ENCODE assay signal across 8 mouse cellular contexts in genomic region chr5:148398766-148399659, GRCm38 (mm10). TPM values are rescaled to one million over a fixed set of nuclear protein-coding genes. Genes with fewer than 3 reads are reported as not detected.
DNase-seq lines count a peak whose midpoint lies in the region; ATAC-seq lines count a peak whose summit lies in the region.

No protein-coding gene starts in this region.

- WGBS in embryonic facial prominence, embryonic 15.5 days = 2% methylated on average over 58 of the region's 58 CpGs

- peak overlapping the region; percentile 80 for H3K4me3 ChIP-seq in embryonic facial prominence, embryonic 15.5 days (replicated peaks)

- peak overlapping the region; percentile 54 for H3K9ac ChIP-seq in embryonic facial prominence, embryonic 15.5 days

- ATAC-seq in embryonic facial prominence, embryonic 15.5 days (ENCODE audit: insufficient number of reproducible peaks, low FRiP score, low TSS enrichment, low read depth) = no peak

- peaks cover 23% of the 10 kb centered on the region for H3K4me1 ChIP-seq in embryonic facial prominence, embryonic 15.5 days

- peak overlapping the region; percentile 25; the same call in 1 of the 2 replicates for H3K27ac ChIP-seq in embryonic facial prominence, embryonic 15.5 days (replicated peaks)

- intact Hi-C loops in heart, postnatal 10 days (cut with DNase I) = loop anchor here (5.0 kb wide), 1 partner anchor 57 kb away; no protein-coding TSS in a partner anchor

- peak overlapping the region; percentile 97 for H3K4me2 ChIP-seq in embryonic facial prominence, embryonic 15.5 days (replicated peaks)

- H3K9me3 ChIP-seq in embryonic facial prominence, embryonic 15.5 days (replicated peaks) = no peaks in the 10 kb centered on the region

- no peaks in the 10 kb centered on the region; the same call in 1 of the 2 replicates for H3K27me3 ChIP-seq in embryonic facial prominence, embryonic 15.5 days

- DNase-seq in CD8-positive naive resting alpha-beta T cell, adult 2 months (ENCODE audit: low read depth in 2 of 2, low spot score in 2 of 2) = peak; percentile 65 to 70
- peak; percentile 73 for DNase-seq in adrenal gland, adult 2 months
- DNase-seq in heart, postnatal 10 days = peak; percentile 53 to 71
- peak; percentile 18 to 46 for DNase-seq in layer of hippocampus, adult 8-10 months (ENCODE audit: low spot score in 2 of 2)
- DNase-seq in lung, postnatal 14 days = peak; percentile 43
- peak; percentile 21 to 51 for DNase-seq in right cerebral cortex, adult 2 months (ENCODE audit: low spot score in 2 of 2)
- peak; percentile 26 to 38 for DNase-seq in urinary bladder, postnatal 36 days (ENCODE audit: low spot score in 2 of 2)

- H3K36me3 ChIP-seq in embryonic facial prominence, embryonic 15.5 days = no peaks in the 10 kb centered on the region

RNA-seq across cellular contexts. Expression of gene Slc7a1, which starts 0.7 kb away (rescaled TPM):
- total RNA-seq in adrenal gland, adult 2 months (2021) = 10 to 100 TPM; 72.9 to 82.5 TPM
- 19.1 and 30.8 TPM in 2 replicates for polyA plus RNA-seq in adrenal gland, adult 2 months (2012; rRNA removed)
- 19.1 and 20.1 TPM in 2 replicates for polyA plus RNA-seq in embryonic facial prominence, embryonic 15.5 days (2015; fragmentation: Nextera tagmentation; extraction: Ambion mirVana)
- total RNA-seq in heart, postnatal 10 days (2021) = 10 to 100 TPM; 22.5 to 23.5 TPM
- total RNA-seq in layer of hippocampus, adult 8-10 months (2022) = 10 to 100 TPM; 22.9 to 24.3 (median 23.5) TPM
